Mouse (Mus musculus) cortical plate, adult 2 months (tissue): ENCODE measurements at regions not wholly inside any gene's neighbourhood (a gene's known extent, or its start where the extent isn't known, plus 50 kb on each side); places are given as distances from the start of the nearest gene placed in this dataset.

ENCODE experiments used
- CTCF ChIP-seq: fragments of 200-500 bp; IDR thresholded peaks from 2 replicates; pipeline ENCODE4 v1.5.1; 2011; ENCODE audit warnings: mild to moderate bottlenecking, control low read depth, low read length; ENCODE audit not compliant: insufficient read depth; ENCODE audit errors: extremely low read depth
- POLR2A ChIP-seq: fragments of 200-500 bp; IDR thresholded peaks from 2 replicates; pipeline ENCODE4 v1.6.1; 2011; ENCODE audit warnings: mild to moderate bottlenecking, low read length, control low read depth; ENCODE audit not compliant: insufficient read depth; ENCODE audit errors: extremely low read depth

DNA sequence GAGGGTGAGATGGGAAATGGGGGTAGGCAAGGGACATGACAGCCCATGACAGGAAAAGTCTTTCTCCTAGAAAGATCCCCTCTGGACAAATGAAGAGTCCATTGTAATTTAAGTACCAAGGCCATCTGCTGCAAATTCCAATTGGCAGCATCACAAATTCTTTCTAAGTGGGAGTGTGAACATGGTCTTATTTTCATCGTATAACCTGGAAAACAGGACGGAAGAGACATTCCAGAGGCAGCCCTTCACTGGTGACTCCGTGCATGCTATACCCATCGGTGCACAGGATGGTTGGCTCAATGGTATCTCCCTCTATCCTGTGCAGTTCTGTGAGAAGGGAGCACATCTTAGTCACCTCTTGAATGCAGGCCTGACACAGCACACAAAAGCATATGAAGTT lies 249.8 kb downstream of the Gm9195 start:
- TF ChIP-seq CTCF: no peak
- TF ChIP-seq POLR2A: no peak
